Mouse (Mus musculus) retina, embryonic 14.5 days (tissue): ENCODE data around the gene Eci2.
A peak's percentile ranks its signal among the peaks of the same experiment; 100 is the strongest.
"Not testable (repeated sequence)": the region's sequence is repeated elsewhere in the genome, so short reads cannot be mapped to it uniquely, and the experiment has no call there.

Experiments
- DNase-seq: peaks from one replicate; pipeline ENCODE4 v3.0.0-alpha.2; 2015; ENCODE audit warnings: low spot score

Gene Eci2

DNA sequence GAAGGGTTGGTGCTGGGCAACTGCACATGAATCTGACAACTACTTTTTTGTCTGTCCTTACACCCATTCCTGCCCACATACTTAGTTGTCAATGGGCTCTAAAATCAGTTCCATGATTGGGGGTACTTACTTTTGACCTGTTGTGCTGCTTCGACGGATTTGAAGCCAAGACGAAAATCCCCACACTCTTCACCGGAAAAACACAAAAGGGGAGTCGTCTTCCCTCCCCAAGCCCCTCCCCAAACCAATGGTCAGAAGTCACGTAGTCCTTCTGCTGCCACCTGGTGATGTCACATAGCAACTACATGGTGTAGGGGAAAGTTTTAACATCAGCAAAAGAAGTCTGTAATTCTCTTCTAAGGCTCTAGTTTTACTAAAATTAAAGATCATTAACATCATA is at the start of gene Eci2:
Gene Eci2, minus strand, starts transcription at position 218 of the 400 bp plus-strand sequence.
- DNase-seq: peak; percentile 58

DNA sequence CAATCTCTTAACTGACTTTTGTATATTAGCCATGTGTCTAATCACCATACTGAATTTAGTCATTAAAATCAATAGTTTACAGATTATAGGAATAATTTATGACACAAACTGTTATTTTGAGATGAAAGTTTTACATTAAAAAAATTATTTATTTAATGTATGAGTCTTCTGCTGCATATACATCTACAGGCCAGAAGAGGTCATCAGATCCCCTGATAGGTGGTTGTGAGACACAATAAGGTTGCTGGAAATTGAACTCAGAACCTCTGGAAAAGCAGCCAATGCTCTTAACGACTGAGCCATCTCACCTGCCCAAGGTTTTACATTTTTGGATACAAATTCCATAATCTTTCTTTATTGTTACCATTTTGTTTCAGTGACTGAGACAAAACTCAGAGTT is 48.0 kb upstream of the Eci2 start:
- no peak for DNase-seq

DNA sequence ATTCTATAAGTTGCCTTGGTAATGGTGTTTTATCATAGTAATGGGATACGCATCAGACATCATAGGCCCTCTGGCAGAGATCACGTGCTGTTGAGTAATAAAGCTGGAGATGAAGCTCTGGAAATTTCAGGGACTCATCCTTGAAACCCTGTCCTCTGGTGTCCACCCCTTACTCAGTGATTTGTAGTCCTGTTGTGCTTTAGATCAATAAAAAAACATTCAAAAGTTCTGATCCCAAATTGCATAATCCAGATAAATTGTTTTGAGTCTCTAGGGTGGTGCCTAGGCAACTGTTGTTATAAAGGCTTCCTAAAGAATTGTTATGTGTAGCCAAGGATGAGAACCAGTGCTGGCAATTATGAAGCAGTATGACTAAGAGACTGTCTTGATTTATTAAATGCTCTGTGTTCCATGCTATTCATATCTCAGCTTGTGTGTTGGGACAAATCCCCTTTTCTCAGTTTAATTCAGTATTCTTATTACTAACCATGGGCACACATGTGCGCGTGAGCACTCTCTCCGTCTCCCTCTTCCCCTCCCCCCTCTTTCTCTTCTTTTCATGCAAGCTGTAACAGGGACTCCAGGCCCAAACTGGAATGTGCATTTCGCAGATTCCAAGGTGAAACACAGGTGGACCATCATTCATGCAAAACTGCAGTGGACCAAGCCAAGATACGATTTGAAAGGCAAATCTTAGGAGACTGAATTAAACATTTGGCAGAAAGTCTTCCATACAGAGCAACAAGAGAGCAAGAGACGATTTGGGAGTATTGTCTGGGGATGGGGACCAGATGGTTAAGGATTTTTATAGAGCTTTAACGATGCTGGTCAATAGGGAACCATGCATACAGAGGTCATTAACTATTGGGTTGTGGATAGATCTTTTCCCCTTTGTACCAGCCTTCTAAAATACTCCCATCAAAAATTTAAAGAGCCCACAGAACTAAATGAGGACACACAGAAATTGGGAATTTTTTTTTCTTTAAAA is 43.9 kb upstream of the Eci2 start:
- no peak for DNase-seq

DNA sequence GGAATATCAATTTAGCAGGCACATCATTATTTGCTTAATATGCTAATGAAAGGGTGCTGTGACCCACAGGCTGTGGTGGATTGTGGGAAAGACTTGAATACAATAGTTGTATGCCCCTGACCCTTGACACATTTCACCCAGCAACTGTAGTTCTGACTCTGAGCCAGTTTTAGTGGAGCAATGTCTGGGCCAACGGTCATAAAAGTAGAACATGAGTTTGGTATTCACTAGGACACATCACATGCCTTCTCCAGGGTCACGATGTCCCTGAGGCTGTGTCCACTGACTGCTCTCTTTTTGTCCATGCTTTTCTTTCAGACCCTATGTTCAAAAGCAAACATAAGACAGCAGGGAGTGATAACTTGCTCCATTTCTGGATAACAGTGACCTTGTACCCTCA is 40.2 kb upstream of the Eci2 start:
- no peak for DNase-seq

DNA sequence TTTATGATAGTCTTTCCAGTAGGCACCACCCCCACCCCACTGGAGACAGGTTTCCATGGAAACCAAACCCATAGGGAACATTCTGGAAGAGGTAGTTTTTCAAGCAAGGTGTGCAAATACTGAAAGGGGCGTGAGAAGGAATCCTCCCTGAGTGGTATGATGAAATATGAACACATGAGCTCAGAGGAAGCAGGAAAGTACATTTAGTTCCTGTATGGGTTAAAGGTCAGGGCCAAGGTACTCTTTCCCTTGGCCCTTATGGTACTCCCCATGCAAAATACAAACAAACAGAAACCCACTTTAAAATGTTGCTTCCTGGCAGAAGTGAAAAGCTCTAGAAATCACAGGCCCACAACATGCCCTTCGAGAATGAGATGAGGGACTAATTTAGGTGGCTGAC is 39.1 kb upstream of the Eci2 start:
- DNase-seq: no peak

DNA sequence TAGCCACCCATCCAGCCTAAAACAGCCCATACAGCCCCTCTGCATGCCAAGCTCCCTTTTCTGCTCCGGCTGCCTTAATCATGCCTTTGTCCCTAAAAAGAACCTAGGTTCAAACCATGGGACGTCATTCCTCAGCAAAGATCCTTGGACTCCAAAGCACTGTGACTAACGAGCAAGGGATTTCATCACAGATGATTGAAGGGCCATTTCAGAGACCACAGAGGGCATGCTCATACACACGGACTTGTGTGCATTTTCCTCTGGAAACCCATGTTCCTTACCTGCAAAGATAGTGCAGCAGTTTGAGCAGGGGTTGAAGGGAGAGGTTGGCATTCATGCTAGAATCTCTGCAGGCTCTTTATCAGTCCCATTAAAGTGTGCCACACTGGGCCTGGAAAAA is 37.5 kb upstream of the Eci2 start:
- no peak for DNase-seq

DNA sequence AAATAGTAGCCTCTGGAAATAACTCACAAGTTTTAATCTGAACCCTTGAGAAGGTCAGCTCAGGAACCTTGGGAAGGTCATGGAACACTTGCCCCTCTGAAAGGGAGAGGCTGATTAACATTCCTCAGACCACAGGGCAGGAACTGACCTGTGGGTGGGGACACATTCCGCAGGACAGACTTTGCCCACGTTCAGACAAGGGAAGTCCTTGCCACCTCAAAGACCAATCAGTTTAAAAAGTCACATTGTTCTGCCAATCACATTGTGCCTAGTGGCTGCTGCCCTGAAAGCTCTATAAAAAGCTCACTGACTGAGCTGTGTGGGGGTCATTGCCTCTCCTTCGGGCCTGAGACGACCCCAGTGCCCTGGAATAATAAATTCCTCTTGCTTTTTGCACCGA is 31.2 kb upstream of the Eci2 start:
- no peak for DNase-seq

DNA sequence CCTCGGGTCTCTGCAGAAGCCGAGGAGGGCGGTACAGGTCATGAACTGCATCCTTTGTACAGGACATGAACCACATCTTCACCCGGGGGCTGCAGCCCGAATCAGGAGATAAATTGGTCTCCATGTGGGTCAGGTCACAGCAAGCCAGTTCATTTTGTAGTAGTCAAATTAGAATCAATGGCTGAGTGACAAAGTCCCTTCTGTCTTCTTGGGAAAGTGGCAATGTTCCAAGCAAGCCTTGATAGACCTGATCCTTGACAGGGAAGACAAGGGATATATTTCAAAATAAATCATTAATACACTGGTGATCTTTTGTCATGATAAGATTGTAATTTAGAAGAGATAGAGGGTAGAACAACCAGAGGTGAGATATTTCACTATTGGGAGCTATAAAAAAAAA is 9.6 kb upstream of the Eci2 start:
- no peak for DNase-seq

DNA sequence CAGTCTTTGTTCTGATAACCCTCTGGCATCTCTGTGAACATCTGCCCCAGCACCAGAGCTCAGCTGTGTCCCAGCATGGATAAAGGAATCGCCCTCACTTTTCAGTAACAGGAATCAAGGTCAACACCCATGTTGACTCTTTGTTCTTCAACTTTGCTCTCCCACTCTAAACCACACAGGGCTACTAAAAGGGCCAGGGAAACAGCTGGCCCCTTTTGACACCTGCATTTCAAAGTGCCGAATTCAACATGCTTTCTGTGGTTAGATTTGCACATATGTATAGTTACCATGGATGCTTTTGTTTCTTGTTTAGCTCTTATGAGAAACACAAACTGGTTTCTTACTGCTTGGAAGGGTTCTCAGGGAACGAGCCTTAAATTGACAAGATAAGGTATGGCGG is 8.8 kb upstream of the Eci2 start:
- no peak for DNase-seq

DNA sequence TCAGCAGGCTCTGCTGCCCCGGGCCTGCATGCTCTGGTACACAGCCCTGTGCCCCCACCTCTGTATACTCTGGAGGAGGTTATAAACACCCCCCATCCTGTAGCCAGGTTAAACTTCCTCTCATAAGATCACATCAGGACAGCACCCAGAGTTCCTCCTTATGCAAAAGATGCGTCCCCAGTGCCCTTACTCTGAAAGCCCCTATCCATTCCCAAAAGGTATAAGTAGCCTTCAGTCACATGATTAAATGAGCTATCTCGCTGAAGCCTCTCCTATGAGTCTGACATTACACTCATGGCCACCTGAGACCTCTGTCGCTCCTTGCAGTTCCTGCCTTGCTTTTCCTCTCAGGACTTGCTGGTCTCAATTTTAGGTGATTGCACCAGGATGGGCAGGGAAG is 6.7 kb upstream of the Eci2 start:
- DNase-seq: no peak

DNA sequence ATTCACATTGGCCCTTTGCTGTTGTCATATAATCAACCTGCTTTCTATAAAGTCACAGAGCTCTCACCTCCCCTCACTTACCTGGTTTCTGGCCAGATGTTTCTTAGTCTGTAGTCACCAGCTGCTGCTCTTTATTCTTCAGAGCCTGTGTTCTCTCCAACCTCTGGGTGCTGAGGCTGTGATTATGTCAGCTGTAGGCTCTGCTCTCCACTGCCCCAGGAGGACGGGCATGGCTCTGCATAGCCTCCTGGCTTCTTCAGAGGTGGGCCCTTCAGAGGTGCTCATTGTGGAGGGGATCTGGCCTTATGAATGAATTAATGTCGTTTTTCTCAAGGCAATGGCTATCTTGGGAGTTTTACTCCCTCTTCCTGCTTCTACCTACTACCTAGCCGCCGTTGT is 4.8 kb upstream of the Eci2 start:
- DNase-seq: no peak

DNA sequence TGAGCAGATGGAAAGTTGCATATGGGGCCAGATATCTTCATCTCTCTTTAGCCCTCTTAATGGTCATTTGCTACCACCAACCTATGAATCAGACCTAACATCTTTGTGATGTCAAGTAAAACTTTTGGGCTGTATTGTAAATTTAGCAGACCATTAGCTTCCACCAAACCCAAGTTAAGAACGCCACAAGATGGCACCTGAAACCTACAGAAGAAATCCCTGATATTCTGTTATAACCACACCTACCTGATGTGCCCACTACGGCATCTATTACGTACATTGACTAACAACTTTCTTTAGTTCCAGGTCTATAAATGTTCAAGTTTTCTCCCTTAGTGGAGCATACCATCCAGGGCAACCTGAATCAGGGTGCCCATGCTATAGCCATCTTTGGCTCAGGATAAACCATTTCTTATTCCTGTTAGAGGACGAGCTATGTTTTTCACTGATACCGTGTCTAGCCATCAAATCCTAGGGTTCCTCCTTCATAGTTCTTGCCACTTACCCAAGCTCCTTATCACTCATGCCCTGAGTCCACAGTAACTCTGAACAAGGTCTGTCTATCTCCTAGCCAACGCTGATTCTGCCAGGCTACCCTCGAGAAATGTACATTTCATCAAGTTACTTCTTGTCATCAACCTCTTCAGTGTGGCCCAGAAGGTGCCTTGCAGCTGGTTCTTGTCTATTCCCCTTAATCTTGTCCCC is 4.2 kb upstream of the Eci2 start:
- no peak for DNase-seq

DNA sequence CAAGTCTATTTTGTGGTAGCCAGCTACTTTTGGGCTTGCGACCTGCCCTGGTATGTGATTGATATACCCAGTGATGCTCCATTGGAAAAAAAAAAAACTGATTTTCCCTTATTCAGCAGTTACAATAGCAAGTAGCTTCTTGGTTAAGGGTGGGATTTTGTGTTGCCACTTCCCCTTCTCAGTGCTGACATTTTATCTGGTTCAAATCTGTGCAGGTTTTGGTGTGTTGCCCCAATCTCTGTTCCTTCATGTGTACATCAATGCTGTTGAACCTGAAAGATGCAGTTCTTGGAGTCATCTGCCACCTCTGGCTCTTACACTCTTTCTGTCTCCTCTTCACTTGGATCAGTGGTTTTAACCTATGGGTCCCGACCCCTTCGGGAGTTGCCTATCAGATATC is 1.5 kb upstream of the Eci2 start:
- no peak for DNase-seq

DNA sequence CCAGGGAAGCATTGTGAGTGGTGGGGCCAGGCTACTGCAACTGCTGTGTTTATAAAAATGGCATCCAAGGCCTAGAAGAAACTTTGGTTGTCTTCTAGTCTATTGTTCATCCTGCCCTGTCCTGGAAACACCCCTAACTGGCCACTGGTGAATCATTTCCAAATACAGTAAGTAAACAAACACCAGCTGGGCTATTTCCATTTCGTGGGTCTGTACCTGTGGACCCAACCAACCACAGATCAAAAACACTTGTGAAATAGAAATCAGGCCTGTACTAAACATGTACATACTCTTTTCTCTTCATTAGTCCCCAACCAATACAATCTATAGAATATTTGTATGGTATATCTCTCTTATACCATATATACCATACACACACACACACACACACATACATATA is 3.5 kb downstream of the Eci2 start:
- DNase-seq: not testable (repeated sequence)

DNA sequence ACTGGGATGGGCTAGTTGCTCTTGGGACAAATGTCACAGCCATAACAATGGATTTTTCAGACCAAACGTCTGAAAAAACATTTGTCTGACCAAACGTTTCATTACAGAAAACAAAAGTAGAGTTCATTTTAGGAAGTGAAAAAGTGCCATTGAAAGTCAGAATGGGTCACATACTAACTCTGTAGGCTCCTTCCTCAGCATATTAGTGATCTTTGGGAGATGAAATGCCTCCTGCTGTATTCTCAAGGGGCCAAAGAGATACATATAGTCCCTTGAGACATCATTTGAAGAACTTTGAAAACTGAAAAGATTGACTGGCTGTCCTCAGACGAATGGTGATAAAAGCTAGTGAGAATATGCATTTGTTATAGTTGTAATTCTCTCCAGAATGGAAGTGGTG is 6.5 kb downstream of the Eci2 start:
- no peak for DNase-seq

DNA sequence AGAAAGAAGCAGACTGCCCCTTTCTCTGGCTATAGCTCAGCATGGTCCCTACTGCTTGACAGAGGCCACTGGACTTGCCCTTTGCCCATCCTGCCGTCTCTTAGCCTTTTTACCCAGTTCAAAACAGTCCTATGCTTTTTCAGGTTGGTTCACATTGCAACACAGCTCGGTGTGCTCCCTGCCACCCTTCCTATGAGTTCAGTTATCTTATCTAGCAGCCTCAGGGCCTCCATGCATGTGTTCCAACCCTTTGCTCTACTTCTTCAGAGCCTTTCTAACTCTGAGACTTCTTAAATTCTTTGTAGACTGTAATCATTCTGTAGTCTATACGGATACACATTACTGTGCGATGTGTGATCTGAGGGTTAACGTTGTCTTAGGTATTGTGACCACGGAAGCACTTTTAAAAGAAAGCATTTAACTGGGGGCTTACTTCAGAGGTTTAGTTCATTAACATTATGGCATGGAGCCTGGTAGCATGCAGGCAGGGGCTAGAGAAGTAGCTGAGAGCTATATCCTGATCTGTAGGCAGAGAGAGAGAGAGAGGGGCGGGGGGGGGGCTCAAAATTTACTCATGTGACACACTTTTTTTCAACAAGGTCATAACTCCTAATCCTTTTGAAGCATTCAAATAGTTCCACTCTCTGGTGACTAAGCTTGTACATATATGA is 7.9 kb downstream of the Eci2 start:
- no peak for DNase-seq

DNA sequence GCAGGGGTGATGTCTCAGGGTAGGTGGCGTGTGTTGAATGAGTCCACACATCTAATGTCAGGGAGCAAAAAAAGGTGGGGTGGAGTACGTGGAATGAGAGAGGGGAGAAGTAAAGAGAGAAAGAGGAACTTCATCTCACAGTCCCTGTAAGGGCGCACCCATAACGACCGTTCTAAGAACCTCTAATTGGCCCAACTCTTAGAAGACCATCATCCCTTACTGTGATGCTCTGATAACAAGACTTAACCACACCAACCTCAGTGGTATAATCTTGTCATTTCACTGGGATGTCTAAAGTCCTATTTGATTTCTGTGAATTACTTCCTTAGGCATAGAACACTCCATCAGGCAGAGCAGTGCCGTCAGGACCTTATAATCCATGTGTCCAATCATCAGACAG is 9.5 kb downstream of the Eci2 start:
- DNase-seq: no peak

DNA sequence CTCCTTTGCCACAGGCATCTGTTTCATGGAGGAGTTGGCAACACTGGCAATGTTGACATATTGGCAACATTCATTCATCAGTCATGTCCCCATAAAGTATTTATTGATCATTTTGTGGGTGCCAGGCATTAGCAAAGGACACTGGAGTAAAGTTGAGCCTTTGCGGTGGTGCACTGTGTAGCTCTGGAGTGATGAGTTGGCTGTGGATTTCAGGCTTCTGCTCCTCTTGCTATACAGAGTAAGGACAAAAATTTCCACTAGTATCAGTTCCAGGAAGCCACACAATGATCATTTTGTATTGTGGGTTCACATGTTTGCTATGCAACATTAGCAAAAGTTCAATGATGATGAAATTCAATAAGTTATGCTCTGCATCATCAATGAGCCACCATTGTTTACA is 10.8 kb downstream of the Eci2 start:
- no peak for DNase-seq

DNA sequence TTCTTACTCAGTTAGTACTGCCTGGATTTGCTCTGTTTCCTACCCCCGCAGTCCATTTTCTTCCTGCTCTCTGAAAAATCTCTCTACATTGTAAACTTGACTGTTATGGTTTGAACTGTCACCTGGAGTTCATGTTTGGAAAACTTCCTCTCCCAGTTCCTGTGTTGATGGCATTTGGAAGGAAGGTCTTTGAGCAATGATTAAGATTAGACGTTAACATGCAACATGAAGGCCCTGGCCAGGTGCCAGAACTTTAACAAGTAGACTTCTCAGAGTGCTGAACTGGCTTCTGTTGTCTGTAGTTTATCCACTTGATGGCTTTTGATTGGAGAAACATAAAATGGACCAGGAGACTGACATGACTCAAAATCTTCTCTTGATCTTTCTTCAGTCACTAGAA is 31.0 kb downstream of the Eci2 start:
- no peak for DNase-seq

DNA sequence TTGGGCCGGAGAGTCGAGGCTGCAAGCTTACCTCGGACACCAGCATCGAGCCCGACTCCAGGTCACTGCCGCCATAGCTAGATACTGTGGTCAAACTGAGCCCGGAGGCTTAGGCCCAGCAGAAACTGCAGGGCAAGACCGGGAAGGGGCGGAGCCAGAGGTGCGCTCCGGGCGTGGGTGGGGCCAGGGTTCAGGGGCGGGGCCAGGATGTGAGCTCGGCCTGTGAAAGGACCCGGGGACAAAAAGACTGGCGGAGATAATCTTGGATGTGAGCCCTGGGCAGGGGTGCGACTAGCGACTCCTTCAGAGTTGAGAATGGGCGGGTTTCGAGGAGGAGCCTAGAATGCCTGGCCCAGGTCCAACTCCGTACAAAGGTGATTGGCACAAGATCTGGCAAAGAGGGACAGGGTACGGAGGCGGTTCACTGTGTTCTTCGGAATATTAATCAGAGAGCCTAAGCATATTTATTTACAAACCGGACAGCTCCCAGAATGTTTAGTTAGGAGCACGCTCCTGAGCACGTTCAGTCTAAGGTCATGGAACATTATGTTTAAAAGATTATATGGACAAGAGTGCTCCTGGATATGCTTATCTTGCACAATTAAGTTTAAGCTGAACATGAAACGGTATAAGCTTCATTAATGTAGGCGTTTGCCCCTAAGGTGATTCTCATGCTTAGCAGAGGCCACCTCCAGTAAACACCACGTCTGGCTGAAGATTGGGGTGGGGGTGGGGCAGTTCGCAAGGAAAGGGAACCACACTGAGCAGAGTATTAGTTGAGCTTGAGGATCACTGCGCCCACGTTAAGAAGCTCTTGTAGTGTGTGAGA is 32.7 kb downstream of the Eci2 start:
- DNase-seq: peak; percentile 94

DNA sequence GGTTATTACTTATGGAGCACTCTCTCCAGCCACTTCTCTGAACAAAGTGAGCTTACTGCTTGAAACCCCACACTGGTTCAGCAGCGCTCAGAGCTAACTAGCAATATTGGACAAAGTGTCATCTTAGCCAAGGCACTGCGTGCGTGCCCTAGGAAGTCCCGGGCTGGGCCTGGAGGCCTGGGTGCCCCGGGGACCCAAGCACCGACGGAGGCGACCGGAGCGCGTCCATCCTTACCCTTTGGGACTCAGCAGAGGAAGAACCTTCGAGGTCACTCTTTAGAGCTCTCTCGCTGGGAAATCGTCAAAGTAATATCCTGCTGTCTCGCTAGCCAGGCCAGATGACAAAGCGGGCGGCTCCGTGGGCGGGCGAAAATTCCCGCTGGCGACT is 33.3 kb downstream of the Eci2 start:
- DNase-seq: no peak

DNA sequence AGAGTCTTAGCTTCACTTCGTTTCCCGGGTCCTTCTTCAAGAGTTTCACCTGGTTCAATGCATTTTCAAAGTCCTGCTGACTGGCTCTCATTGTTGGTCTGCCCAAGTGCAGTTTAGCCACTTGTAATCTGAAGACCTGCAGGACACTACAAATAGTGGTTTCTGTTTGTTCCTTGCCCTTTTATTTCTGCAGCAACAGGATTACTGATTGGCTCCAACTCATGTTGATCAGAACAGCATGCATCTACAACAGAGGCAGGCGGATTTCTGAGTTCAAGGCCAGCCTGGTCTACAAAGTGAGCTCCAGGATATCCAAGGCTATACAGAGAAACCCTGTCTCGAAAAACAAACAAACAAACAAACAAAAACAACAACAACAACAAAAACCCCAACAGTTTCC is 33.8 kb downstream of the Eci2 start:
- DNase-seq: no peak
